ENCODE assay signal across 38 mouse cellular contexts in the genomic region with DNA sequence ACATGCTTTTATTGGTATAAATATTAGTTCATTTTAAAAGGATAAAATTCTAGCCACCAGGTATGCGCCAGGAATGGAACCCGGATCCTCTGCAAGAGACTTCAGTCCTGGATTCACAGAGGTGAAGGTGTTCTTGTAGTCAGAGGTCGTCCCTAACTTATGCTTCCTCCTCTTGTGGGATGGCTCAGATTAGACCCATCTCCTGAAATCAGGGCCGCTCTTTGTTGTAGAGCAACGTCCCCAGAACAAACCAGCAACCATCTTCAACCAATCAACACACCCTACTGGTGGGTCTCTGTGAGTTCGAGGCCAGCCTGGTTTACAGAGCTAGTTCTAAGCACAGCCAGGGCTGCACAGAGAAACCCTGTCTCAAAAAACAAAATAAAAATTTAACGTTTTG. TPM values are rescaled to one million over a fixed set of nuclear protein-coding genes. Genes with fewer than 3 reads are reported as not detected.
"Had no signal": no experiment of that assay in that cellular context is flagged by ENCODE, and none has a peak within 500 bp of the region (broad histone marks: within the 10 kb centered on the region; RNA-seq: fewer than 3 reads in every experiment).

No protein-coding gene starts in this region.

- H3K27me3 ChIP-seq: limb, embryonic 15.5 days; liver, embryonic 13.5 days; lung, embryonic 15.5 days; midbrain, embryonic 13.5 days; midbrain, embryonic 15.5 days; neural tube, embryonic 12.5 days had no signal

- ATAC-seq: liver, embryonic 12.5 days; liver, postnatal 0 days; lung, postnatal 0 days; midbrain, embryonic 13.5 days; midbrain, embryonic 15.5 days; midbrain, embryonic 16.5 days had no signal

- H3K4me3 ChIP-seq: limb, embryonic 10.5 days; limb, embryonic 12.5 days; limb, embryonic 13.5 days; limb, embryonic 15.5 days; liver, embryonic 12.5 days; liver, embryonic 13.5 days; liver, embryonic 15.5 days; lung, embryonic 15.5 days; megakaryocyte, embryonic 14.5 days; midbrain, embryonic 10.5 days; midbrain, embryonic 12.5 days; midbrain, embryonic 13.5 days; midbrain, embryonic 15.5 days; myocyte; neural tube, embryonic 12.5 days had no signal

- H3K36me3 ChIP-seq: limb, embryonic 10.5 days; limb, embryonic 12.5 days; limb, embryonic 13.5 days; limb, embryonic 15.5 days; liver, embryonic 12.5 days; liver, embryonic 13.5 days; liver, embryonic 15.5 days; lung, embryonic 15.5 days; midbrain, embryonic 10.5 days; midbrain, embryonic 12.5 days; midbrain, embryonic 13.5 days; midbrain, embryonic 15.5 days; neural tube, embryonic 12.5 days had no signal

- H3K4me2 ChIP-seq: limb, embryonic 12.5 days; limb, embryonic 13.5 days; limb, embryonic 15.5 days; liver, embryonic 11.5 days; liver, embryonic 12.5 days; liver, embryonic 13.5 days; liver, embryonic 15.5 days; lung, embryonic 14.5 days; lung, embryonic 15.5 days; midbrain, embryonic 11.5 days; midbrain, embryonic 12.5 days; midbrain, embryonic 13.5 days; midbrain, embryonic 15.5 days; neural tube, embryonic 12.5 days had no signal

- H3K9me3 ChIP-seq: limb, embryonic 10.5 days; limb, embryonic 13.5 days; limb, embryonic 15.5 days; liver, embryonic 13.5 days; lung, embryonic 15.5 days; midbrain, embryonic 13.5 days; midbrain, embryonic 15.5 days had no signal

- H3K4me1 ChIP-seq: limb, embryonic 12.5 days; liver, embryonic 12.5 days; liver, embryonic 13.5 days; liver, embryonic 15.5 days; lung, embryonic 15.5 days; midbrain, embryonic 10.5 days; midbrain, embryonic 12.5 days; neural tube, embryonic 12.5 days had no signal

- DNase-seq: left cerebral cortex, postnatal 4 days; liver; liver, embryonic 13.5 days; liver, postnatal 0 days; lung, adult 18-20 months; lung, adult 2 months; lung, embryonic 14.5 days; lung, postnatal 10 days; lung, postnatal 14 days; lung, postnatal 36 days; lung, postnatal 4 days; midbrain, embryonic 14.5 days had no signal

- H3K9ac ChIP-seq: limb, embryonic 12.5 days; limb, embryonic 13.5 days; limb, embryonic 15.5 days; liver, embryonic 12.5 days; liver, embryonic 13.5 days; liver, embryonic 14.5 days; liver, embryonic 15.5 days; liver, postnatal 0 days; lung, embryonic 14.5 days; lung, embryonic 15.5 days; midbrain, embryonic 12.5 days; midbrain, embryonic 13.5 days; midbrain, embryonic 15.5 days; neural tube, embryonic 12.5 days had no signal

- H3K27ac ChIP-seq: limb, embryonic 10.5 days; limb, embryonic 12.5 days; limb, embryonic 13.5 days; limb, embryonic 15.5 days; liver, embryonic 12.5 days; liver, embryonic 13.5 days; liver, embryonic 14.5 days; liver, embryonic 15.5 days; lung, embryonic 15.5 days; macrophage; midbrain, embryonic 10.5 days; midbrain, embryonic 12.5 days; midbrain, embryonic 13.5 days; midbrain, embryonic 15.5 days; neural tube, embryonic 12.5 days had no signal

RNA-seq across cellular contexts. Expression of a gene that starts 6.9 kb away (rescaled TPM):
- polyA plus RNA-seq: limb, embryonic 10.5 days; limb, embryonic 11.5 days; limb, embryonic 12.5 days; limb, embryonic 13.5 days; limb, embryonic 14.5 days; limb, embryonic 15.5 days; liver, adult 2 months; liver, embryonic 12.5 days; liver, embryonic 13.5 days; liver, embryonic 14.5 days; liver, embryonic 15.5 days; liver, embryonic 16.5 days; liver, postnatal 0 days; macrophage; midbrain, embryonic 10.5 days; midbrain, embryonic 11.5 days; midbrain, embryonic 12.5 days; midbrain, embryonic 13.5 days; midbrain, embryonic 14.5 days; midbrain, embryonic 15.5 days; midbrain, embryonic 16.5 days; midbrain, postnatal 0 days; myocyte; neural tube, embryonic 11.5 days; neural tube, embryonic 12.5 days had no signal

RNA-seq across cellular contexts. Expression of a gene that starts 27.2 kb away (rescaled TPM):
- polyA plus RNA-seq: limb, embryonic 10.5 days; limb, embryonic 11.5 days; limb, embryonic 12.5 days; limb, embryonic 13.5 days; liver, adult 2 months; liver, embryonic 11.5 days; liver, embryonic 12.5 days; liver, embryonic 13.5 days; liver, embryonic 14.5 days; liver, embryonic 15.5 days; liver, embryonic 16.5 days; liver, postnatal 0 days; lung, embryonic 14.5 days; lung, postnatal 0 days; macrophage; midbrain, embryonic 10.5 days; midbrain, embryonic 11.5 days; midbrain, embryonic 12.5 days; midbrain, embryonic 13.5 days; midbrain, embryonic 14.5 days; midbrain, embryonic 15.5 days; midbrain, embryonic 16.5 days; midbrain, postnatal 0 days; myocyte; neural tube, embryonic 11.5 days; neural tube, embryonic 12.5 days had no signal

RNA-seq across cellular contexts. Expression of a gene that starts 32.0 kb away (rescaled TPM):
- polyA plus RNA-seq: limb, embryonic 10.5 days; limb, embryonic 11.5 days; limb, embryonic 12.5 days; limb, embryonic 13.5 days; limb, embryonic 14.5 days; liver, adult 2 months; liver, embryonic 11.5 days; liver, embryonic 12.5 days; liver, embryonic 13.5 days; liver, embryonic 14.5 days; liver, embryonic 15.5 days; liver, embryonic 16.5 days; liver, postnatal 0 days; lung, adult 2 months; lung, embryonic 14.5 days; lung, embryonic 15.5 days; lung, postnatal 0 days; macrophage; midbrain, embryonic 10.5 days; midbrain, embryonic 11.5 days; midbrain, embryonic 12.5 days; midbrain, embryonic 13.5 days; midbrain, embryonic 14.5 days; midbrain, embryonic 15.5 days; midbrain, embryonic 16.5 days; midbrain, postnatal 0 days; myocyte; neural tube, embryonic 11.5 days; neural tube, embryonic 12.5 days had no signal

RNA-seq across cellular contexts. Expression of a gene that starts 42.5 kb away (rescaled TPM):
- polyA plus RNA-seq: limb, embryonic 10.5 days; limb, embryonic 11.5 days; limb, embryonic 12.5 days; liver, adult 2 months; liver, embryonic 11.5 days; liver, embryonic 12.5 days; liver, embryonic 13.5 days; liver, embryonic 14.5 days; liver, postnatal 0 days; lung, embryonic 15.5 days; macrophage; neural tube, embryonic 12.5 days had no signal

RNA-seq across cellular contexts. Expression of a gene that starts 49.0 kb away (rescaled TPM):
- polyA plus RNA-seq: limb, embryonic 11.5 days; liver, adult 2 months; liver, embryonic 14.5 days; liver, embryonic 16.5 days; liver, postnatal 0 days; macrophage; midbrain, embryonic 11.5 days; midbrain, embryonic 12.5 days; midbrain, embryonic 13.5 days; midbrain, embryonic 14.5 days; midbrain, embryonic 15.5 days; midbrain, postnatal 0 days; neural tube, embryonic 11.5 days; neural tube, embryonic 12.5 days had no signal
